Mouse (Mus musculus) forebrain, embryonic 14.5 days (tissue): ENCODE measurements at regions not wholly inside any gene's neighbourhood (a gene's known extent, or its start where the extent isn't known, plus 50 kb on each side); places are given as distances from the start of the nearest gene placed in this dataset.
A peak's percentile ranks its signal among the peaks of the same experiment; 100 is the strongest.
"Not testable (repeated sequence)": the region's sequence is repeated elsewhere in the genome, so short reads cannot be mapped to it uniquely, and the experiment has no call there.

ENCODE experiments used
- ATAC-seq: fragments of 200-750 bp; cut with Nextera tagmentation; 2 replicates; pipeline ENCODE4 v1.8.0; 2017; ENCODE audit warnings: mild to moderate bottlenecking, moderate library complexity
- DNase-seq: peaks from one replicate; pipeline ENCODE4 v3.0.0-alpha.2; 2015; ENCODE audit warnings: low spot score
- H3K27ac ChIP-seq: fragments of 300-500 bp; sonication (generic); 2 replicates; pipeline ENCODE4 v1.5.1; 2014; ENCODE audit warnings: low read depth, mild to moderate bottlenecking, control low read depth, low read length, moderate library complexity
- H3K27me3 ChIP-seq: fragments of 300-500 bp; sonication (generic); replicated peaks from 2 replicates; pipeline ENCODE4 v1.6.1; 2014; ENCODE audit warnings: low read length, control low read depth, mixed read lengths; ENCODE audit not compliant: control insufficient read depth, insufficient read depth
- H3K36me3 ChIP-seq: fragments of 300-500 bp; sonication (generic); 2 replicates; pipeline ENCODE4 v1.6.1; 2014; ENCODE audit warnings: low read length, control low read depth; ENCODE audit not compliant: control insufficient read depth, insufficient read depth
- H3K4me1 ChIP-seq: fragments of 300-500 bp; sonication (generic); 2 replicates; pipeline ENCODE4 v1.6.1; 2014; ENCODE audit warnings: antibody characterized with exemption, low read length, control low read depth; ENCODE audit not compliant: control insufficient read depth, insufficient read depth
- H3K4me2 ChIP-seq: fragments of 300-500 bp; sonication (generic); 2 replicates; pipeline ENCODE4 v1.6.1; 2014; ENCODE audit warnings: mild to moderate bottlenecking, control low read depth, low read length
- H3K4me3 ChIP-seq: fragments of 300-500 bp; sonication (generic); 2 replicates; pipeline ENCODE4 v1.5.1; 2014; ENCODE audit warnings: low read depth, low read length, control low read depth
- H3K9ac ChIP-seq: fragments of 300-500 bp; sonication (generic); 2 replicates; pipeline ENCODE4 v1.6.1; 2014; ENCODE audit warnings: mild to moderate bottlenecking, low read length, control low read depth, moderate library complexity
- H3K9me3 ChIP-seq: fragments of 300-500 bp; sonication (generic); replicated peaks from 2 replicates; pipeline ENCODE4 v1.6.1; 2016; ENCODE audit warnings: low read length, control low read depth, mixed read lengths; ENCODE audit not compliant: control insufficient read depth
- WGBS: fragments of 180-500 bp; shearing (Covaris S2); extraction: QIAGEN DNeasy Blood & Tissue Kit; methylation state at CpG from one replicate; pipeline ENCODE4 v1.1.7; 2014; 5-methylcytosine and 5-hydroxymethylcytosine counted together

DNA sequence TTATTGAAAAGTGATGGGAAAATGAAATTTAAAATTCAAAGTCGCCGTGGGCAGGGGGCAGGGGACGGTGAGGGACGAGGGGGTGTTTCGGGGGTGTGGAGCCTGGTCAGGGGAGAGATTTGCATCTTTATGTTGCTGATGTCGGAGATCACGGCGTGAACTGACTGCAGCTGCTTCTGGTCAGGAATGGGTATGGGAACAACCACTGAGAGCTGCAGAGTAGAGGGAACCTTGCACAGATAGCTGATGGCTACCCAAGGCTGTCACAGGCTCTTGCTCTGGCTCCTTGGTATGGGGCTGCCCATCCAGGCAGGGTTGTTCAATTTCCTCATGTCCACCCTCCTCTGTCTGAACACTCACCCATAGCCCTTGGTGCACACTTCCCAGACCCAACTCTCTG lies 155.9 kb downstream of the Kif26a start:
- Histone ChIP-seq H3K27ac (no peak overlapping the region), H3K4me2 (no peak overlapping the region), H3K4me3 (no peak overlapping the region), H3K27me3 (no peaks in the 10 kb centered on the region), H3K9ac (no peak overlapping the region), H3K9me3 (no peaks in the 10 kb centered on the region), H3K4me1 (peaks cover 16% of the 10 kb centered on the region), H3K36me3 (no peaks in the 10 kb centered on the region)
- DNase-seq (no peak), ATAC-seq (no peak)
- 28% methylated on average over 8 of the region's 8 CpGs for WGBS

DNA sequence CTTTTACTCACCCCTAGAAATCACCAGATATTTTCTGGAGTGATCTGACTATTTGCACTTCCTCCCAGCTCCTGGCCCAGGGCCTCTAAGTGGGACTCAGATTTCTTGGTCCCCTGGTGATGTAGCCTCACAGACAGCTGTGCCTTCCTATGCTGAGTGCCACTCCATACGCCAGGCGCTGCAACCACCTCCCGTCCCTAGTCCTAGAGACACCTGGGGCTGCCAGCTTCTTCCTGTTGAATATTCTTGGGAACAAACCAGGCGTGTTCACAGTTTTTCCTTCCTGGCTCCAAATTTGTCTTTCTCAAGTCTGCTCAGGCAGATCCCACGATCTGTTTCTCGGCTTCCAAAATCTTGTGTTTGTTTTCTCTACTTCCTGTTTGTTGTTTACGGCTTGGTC lies 160.2 kb downstream of the Kif26a start:
- ATAC-seq (no peak), DNase-seq (peak; percentile 48)
- 72% methylated on average over 7 of the region's 7 CpGs for WGBS
- H3K4me3 ChIP-seq = no peak overlapping the region
- no peak overlapping the region for H3K4me2 ChIP-seq
- H3K27ac ChIP-seq = no peak overlapping the region
- no peaks in the 10 kb centered on the region for H3K36me3 ChIP-seq
- H3K4me1 ChIP-seq = peaks cover 11% of the 10 kb centered on the region; the same call in 1 of the 2 replicates
- H3K27me3 ChIP-seq = no peaks in the 10 kb centered on the region
- no peak overlapping the region for H3K9ac ChIP-seq
- H3K9me3 ChIP-seq = no peaks in the 10 kb centered on the region

DNA sequence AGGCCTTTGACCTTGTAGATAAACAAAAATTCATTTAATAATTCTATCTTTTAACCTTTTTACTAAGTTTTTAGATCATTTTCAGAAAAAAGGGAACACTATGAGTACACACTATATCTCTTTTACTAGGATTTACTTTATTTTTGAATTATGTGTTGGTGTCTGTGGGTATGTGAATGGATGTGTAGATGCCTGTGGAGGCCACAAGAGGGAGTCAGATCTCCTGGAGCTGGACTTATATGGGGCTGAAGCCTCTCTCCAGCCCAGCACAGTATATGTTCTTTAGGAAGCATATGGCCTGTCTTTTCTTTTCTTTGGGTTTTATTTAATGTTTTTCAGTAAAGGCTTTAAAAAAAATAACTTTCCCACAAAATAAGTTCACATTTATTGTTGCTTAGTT lies 162.0 kb downstream of the Kif26a start:
- Histone ChIP-seq H3K27me3 (no peaks in the 10 kb centered on the region), H3K27ac (no peak overlapping the region), H3K9ac (no peak overlapping the region), H3K36me3 (no peaks in the 10 kb centered on the region), H3K4me1 (peaks cover 7% of the 10 kb centered on the region; the same call in 1 of the 2 replicates), H3K4me2 (no peak overlapping the region), H3K9me3 (no peaks in the 10 kb centered on the region), H3K4me3 (no peak overlapping the region)
- ATAC-seq = no peak
- no peak for DNase-seq

DNA sequence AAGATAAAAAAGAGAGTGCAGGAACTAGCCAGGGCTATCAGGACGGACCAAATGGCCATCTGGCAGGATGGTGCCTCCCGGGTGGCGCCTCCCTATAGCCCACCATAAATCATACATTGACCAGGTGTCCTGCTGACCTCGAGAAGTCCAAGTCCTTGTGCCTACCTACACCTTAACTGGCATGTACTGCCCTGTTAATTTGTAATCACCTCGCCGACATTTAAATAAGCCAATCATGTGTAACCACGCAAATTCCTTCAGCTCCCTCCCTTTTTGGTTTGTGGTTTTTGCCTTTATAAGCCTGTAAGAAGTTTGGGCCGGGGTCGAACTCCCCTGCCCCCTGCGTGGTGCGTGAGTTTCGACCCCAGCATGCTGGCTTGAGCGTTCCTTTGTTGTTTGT lies 163.1 kb downstream of the Kif26a start:
- H3K9me3 ChIP-seq, H3K36me3 ChIP-seq, H3K27me3 ChIP-seq, DNase-seq, ATAC-seq, H3K9ac ChIP-seq, H3K4me1 ChIP-seq, H3K4me2 ChIP-seq, H3K4me3 ChIP-seq, H3K27ac ChIP-seq: not testable (repeated sequence)
- whole genome bisulfite sequencing = 96% methylated on average over 13 of the region's 13 CpGs

DNA sequence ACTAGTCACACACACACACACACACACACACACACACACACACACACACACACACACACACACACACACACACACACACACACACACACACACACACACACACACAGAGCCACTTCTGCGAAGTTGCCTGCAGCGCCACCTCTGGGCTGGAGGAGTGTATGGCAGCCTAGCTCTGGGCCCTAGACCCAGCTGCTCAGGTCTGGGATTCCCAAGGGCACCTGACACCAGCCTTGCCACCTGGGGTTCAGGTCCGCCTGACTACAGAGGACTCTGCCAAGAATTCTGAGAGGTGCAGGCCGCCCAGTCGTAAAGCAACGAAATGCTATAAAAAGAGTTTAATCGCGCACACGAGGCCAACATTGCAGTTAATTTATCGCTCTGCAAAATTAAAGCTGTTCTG lies 163.8 kb downstream of the Kif26a start:
- Histone ChIP-seq H3K9ac (no peak overlapping the region), H3K9me3 (no peaks in the 10 kb centered on the region), H3K4me3 (no peak overlapping the region), H3K27ac (no peak overlapping the region), H3K27me3 (no peaks in the 10 kb centered on the region), H3K4me2 (no peak overlapping the region), H3K36me3 (no peaks in the 10 kb centered on the region), H3K4me1 (peaks cover 7% of the 10 kb centered on the region; the same call in 1 of the 2 replicates)
- DNase-seq (no peak), ATAC-seq (no peak)
- WGBS = 85% methylated on average over 8 of the region's 10 CpGs

GRCm38 (mm10) chr12:112310661-112311060 lies 164.7 kb downstream of the Kif26a start:
- H3K4me2 ChIP-seq = no peak overlapping the region
- WGBS = 66% methylated on average over 10 of the region's 10 CpGs
- DNase-seq = peak; percentile 31
- no peak overlapping the region for H3K27ac ChIP-seq
- no peak overlapping the region for H3K4me3 ChIP-seq
- peaks cover 7% of the 10 kb centered on the region; the same call in 1 of the 2 replicates for H3K4me1 ChIP-seq
- no peak overlapping the region for H3K9ac ChIP-seq
- H3K36me3 ChIP-seq = no peaks in the 10 kb centered on the region
- H3K27me3 ChIP-seq = no peaks in the 10 kb centered on the region
- ATAC-seq = peak; percentile 23; the same call in 1 of the 2 replicates
- no peaks in the 10 kb centered on the region for H3K9me3 ChIP-seq

- DNase-seq (no peak), ATAC-seq (no peak)
- 72% methylated on average over 5 of the region's 5 CpGs for WGBS
- H3K4me3 ChIP-seq = no peak overlapping the region
- H3K9me3 ChIP-seq = no peaks in the 10 kb centered on the region
- H3K27ac ChIP-seq = no peak overlapping the region
- peaks cover 4% of the 10 kb centered on the region; the same call in 1 of the 2 replicates for H3K4me1 ChIP-seq
- H3K4me2 ChIP-seq = no peak overlapping the region
- no peak overlapping the region for H3K9ac ChIP-seq
- no peaks in the 10 kb centered on the region for H3K36me3 ChIP-seq
- no peaks in the 10 kb centered on the region for H3K27me3 ChIP-seq
Observed at GRCm38 (mm10) chr12:112314781-112315180, 168.8 kb downstream of the Kif26a start.

GRCm38 (mm10) chr12:112317191-112317590 lies 171.2 kb downstream of the Kif26a start:
- ATAC-seq (no peak), DNase-seq (no peak)
- Histone ChIP-seq H3K9me3 (no peaks in the 10 kb centered on the region), H3K9ac (no peak overlapping the region), H3K27ac (no peak overlapping the region), H3K36me3 (no peaks in the 10 kb centered on the region), H3K27me3 (no peaks in the 10 kb centered on the region), H3K4me3 (no peak overlapping the region), H3K4me1 (no peaks in the 10 kb centered on the region), H3K4me2 (no peak overlapping the region)
- WGBS = 92% methylated on average over 9 of the region's 9 CpGs

- Histone ChIP-seq H3K27me3 (no peaks in the 10 kb centered on the region), H3K27ac (no peak overlapping the region), H3K4me1 (no peaks in the 10 kb centered on the region), H3K4me2 (no peak overlapping the region), H3K4me3 (no peak overlapping the region), H3K9ac (no peak overlapping the region), H3K36me3 (no peaks in the 10 kb centered on the region), H3K9me3 (no peaks in the 10 kb centered on the region)
- DNase-seq (no peak), ATAC-seq (no peak)
- WGBS = 85% methylated on average over 5 of the region's 5 CpGs
Observed at GRCm38 (mm10) chr12:112318461-112318860, 170.8 kb upstream of the A530016L24Rik start.
